Mouse (Mus musculus) E14TG2a.4 (cell line): ENCODE results near the gene Kcnn3.
A peak's percentile ranks its signal among the peaks of the same experiment; 100 is the strongest.

Source experiments
- CTCF ChIP-seq: conservative IDR thresholded peaks from 2 replicates; pipeline ENCODE4 v1.5.1; 2014; ENCODE audit warnings: low read length
- NANOG ChIP-seq: IDR thresholded peaks from 2 replicates; pipeline ENCODE4 v1.6.1; 2014; ENCODE audit warnings: borderline replicate concordance, low read length, mixed read lengths
- POU5F1 ChIP-seq: IDR thresholded peaks from 2 replicates; pipeline ENCODE4 v1.6.1; 2014; ENCODE audit warnings: low read length, borderline replicate concordance

DNA sequence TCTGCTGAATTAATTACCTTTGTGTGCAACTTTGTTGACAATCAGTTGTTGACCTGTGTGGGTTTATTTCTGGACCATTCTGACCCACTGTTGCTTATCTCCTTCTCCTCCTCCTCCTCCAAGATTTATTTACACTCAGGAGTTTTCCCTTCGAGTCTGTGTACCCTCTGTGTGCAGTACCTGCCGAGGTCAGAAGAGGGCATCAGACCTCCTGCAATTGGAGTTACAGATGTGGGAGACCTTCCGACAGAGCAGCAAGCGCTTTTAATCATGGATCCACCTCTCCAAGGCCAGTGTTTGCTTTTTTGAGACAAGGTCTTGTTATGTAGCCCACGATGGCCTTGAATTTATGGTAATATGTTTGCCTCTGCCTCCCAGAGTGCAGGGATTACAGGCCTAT lies 25.3 kb upstream of the Kcnn3 start:
- TF ChIP-seq CTCF (peak; percentile 79), NANOG (no peak), POU5F1 (no peak)
